Mouse (Mus musculus) ovary, postnatal 14 days (tissue): Measurements from ENCODE around the gene Vps13d.

Experiments used
- DNase-seq: peaks from one replicate; pipeline ENCODE4 v3.0.0; 2022; ENCODE audit warnings: low spot score

The Vps13d gene

GRCm38 (mm10) chr4:144939847-144940411 is 254.9 kb downstream of the Vps13d start:
- DNase-seq = no peak

- DNase-seq = no peak
These were observed 258.1 kb downstream of the Vps13d start for GRCm38 (mm10) chr4:144936563-144937154.

DNA sequence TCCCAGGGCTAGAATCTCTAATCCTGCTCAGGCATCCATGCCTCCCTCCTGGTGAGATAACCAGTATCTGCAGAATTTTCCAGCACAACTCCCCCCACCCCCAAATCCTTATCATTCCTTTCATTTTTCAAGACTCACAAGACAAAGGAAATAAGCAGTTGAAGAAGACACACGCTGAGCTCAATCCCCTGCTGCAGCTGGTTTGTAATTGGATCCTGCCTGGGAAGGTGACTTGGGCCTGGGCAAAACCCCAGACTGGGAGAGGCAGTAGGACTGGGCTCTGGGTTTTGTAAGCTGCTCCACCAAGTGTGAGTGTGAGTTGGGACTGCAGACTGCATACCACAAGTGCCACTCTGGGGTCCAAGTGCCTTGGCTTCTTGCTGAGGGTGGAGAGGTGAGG is 260.3 kb downstream of the Vps13d start:
- DNase-seq = no peak

GRCm38 (mm10) chr4:144931167-144931566 is 263.6 kb downstream of the Vps13d start:
- no peak for DNase-seq

GRCm38 (mm10) chr4:144930366-144930765 is 264.4 kb downstream of the Vps13d start:
- DNase-seq = peak; percentile 57

GRCm38 (mm10) chr4:144929811-144930221 is 265.0 kb downstream of the Vps13d start:
- DNase-seq = peak; percentile 58

- no peak for DNase-seq
These were observed 265.9 kb downstream of the Vps13d start for GRCm38 (mm10) chr4:144928693-144929436.
